Mouse (Mus musculus): Measurements from ENCODE around the gene Fhit. TPM values are rescaled to one million over a fixed set of nuclear protein-coding genes. Genes with fewer than 3 reads are reported as not detected.

The Fhit gene
- polyA plus RNA-seq, 1 experiment from 2014 or later: 2.3 TPM

DNA sequence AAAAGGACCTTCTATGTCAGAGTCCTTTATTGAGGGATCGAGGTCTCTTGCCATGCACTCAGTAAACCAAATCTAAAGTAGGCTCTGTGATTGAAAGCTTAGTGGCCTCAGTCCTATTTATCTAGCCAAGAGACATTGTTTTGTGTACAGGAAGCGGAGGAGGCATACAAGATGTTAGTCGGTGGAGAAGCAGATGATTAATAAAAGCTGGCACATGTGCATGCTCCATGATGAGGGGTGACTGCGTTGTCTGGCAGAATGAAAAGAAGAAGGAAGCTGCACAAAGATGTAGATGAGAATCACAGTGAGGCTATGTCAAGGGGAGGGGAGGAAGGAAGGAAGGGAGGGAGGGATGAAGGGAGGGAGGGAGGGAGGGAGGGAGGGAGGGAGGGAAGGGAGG is 481.8 kb downstream of the Fhit start:
- no peaks in the 10 kb centered on the region for H3K4me1 ChIP-seq (replicated peaks)
- no peak overlapping the region for H3K27ac ChIP-seq (replicated peaks)
- H3K4me2 ChIP-seq: no peak overlapping the region
- no peaks in the 10 kb centered on the region for H3K36me3 ChIP-seq (replicated peaks)
- H3K9ac ChIP-seq: no peak overlapping the region
- 32% methylated on average over 4 of the region's 4 CpGs for WGBS (ENCODE audit: insufficient replicate concordance)
- no peak for ATAC-seq (ENCODE audit: insufficient read depth)
- no peak overlapping the region for H3K4me3 ChIP-seq (replicated peaks)
- H3K27me3 ChIP-seq: no peaks in the 10 kb centered on the region
- no peaks in the 10 kb centered on the region for H3K9me3 ChIP-seq (replicated peaks)

DNA sequence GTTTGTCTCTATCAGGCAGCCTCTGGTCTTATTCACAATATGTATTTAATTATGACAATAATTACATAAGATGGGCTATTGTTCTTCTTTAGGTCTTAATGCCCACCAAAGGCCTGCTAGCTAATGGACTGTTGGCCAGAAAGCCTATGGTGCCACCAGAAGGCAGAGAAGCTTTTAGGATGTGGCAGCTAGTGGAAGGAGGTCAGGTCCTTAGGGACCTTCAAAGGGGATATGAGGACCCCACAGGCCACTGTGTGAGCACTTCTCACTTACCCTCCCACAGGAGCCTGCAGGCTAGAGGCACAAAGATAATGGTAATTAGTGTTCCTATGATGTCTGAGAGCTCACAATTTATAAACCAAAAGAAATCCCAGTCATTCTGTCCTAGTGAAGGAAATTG is 482.2 kb downstream of the Fhit start:
- H3K9me3 ChIP-seq (replicated peaks): no peaks in the 10 kb centered on the region
- no peak for ATAC-seq (ENCODE audit: insufficient read depth)
- H3K27me3 ChIP-seq: no peaks in the 10 kb centered on the region
- no peak overlapping the region for H3K27ac ChIP-seq (replicated peaks)
- H3K9ac ChIP-seq: no peak overlapping the region
- no peaks in the 10 kb centered on the region for H3K36me3 ChIP-seq (replicated peaks)
- H3K4me3 ChIP-seq (replicated peaks): no peak overlapping the region
- no peaks in the 10 kb centered on the region for H3K4me1 ChIP-seq (replicated peaks)
- no peak overlapping the region for H3K4me2 ChIP-seq

DNA sequence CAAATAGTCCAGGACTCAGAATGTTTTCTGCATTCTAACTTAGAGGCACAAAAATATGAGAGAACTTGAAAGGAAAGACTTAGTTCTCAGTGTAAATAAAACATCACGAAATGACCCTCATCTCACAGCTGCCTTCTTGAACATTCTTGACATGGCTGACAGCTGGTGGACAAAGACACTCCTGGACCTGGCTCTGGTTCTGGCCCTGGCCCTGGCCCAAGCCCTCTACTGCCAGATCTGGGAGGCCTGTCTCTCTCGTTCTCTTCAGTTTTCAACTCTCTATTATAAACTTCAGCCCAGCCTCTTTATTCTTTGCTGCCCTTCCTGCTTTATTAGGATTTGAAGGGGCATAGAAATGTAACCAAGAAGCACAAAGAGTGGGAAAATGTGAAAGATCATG is 484.2 kb downstream of the Fhit start:
- H3K4me3 ChIP-seq (replicated peaks): no peak overlapping the region

DNA sequence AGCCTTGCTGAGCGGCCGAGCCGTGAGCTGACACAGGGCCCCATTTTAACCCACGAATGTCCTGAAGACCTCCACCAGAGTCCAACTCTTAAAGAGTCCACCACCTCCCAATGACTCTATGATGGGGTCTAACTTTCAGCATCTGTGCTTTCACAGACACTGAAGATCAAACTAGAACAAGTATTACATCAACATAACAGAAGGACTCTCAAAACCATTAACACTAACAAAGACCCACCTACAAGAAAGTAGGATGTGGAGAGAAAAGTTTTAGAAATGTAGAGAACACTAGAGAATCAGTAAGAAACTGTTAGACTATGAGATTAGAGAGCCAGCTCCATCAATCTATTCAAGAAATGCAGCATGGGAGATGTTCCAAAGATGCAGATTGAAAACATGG is 501.6 kb downstream of the Fhit start:
- 61% methylated on average over 4 of the region's 4 CpGs for WGBS (ENCODE audit: insufficient replicate concordance)
- Histone ChIP-seq H3K4me1 (replicated peaks) (no peaks in the 10 kb centered on the region), H3K27ac (replicated peaks) (no peak overlapping the region), H3K9me3 (replicated peaks) (no peaks in the 10 kb centered on the region), H3K36me3 (replicated peaks) (no peaks in the 10 kb centered on the region), H3K27me3 (no peaks in the 10 kb centered on the region), H3K9ac (no peak overlapping the region), H3K4me3 (replicated peaks) (no peak overlapping the region), H3K4me2 (no peak overlapping the region)
- ATAC-seq (ENCODE audit: insufficient read depth): no peak

More for the DNA sequence above, 484.2 kb downstream of the Fhit start:
- no peaks in the 10 kb centered on the region for H3K9me3 ChIP-seq (replicated peaks)
- H3K27ac ChIP-seq (replicated peaks): no peak overlapping the region
- no peak overlapping the region for H3K9ac ChIP-seq
- H3K27me3 ChIP-seq: no peaks in the 10 kb centered on the region
- 44% methylated on average over 2 of the region's 2 CpGs for WGBS (ENCODE audit: insufficient replicate concordance)
- H3K4me2 ChIP-seq: no peak overlapping the region
- ATAC-seq (ENCODE audit: insufficient read depth): no peak
- no peaks in the 10 kb centered on the region for H3K36me3 ChIP-seq (replicated peaks)
- no peaks in the 10 kb centered on the region for H3K4me1 ChIP-seq (replicated peaks)

DNA sequence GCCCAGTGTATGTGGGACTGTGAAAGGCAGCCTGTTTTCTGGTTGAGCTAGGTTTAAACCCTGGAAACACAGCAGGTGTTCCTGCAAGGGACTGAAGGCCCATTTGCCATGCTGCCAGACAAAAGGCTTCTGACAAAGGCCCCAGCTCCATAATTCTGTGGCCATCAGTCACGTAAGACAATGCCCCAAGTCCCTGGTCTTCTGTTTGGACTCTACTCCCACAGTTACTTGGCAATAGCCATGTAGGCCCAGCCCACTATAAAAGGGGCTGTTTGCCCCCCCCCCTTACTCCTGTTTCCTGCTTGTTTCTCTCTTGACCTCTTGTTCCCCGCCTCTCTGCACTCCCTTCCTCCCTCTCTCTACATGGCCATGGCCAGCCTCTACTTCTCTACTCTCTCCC is 502.5 kb downstream of the Fhit start:
- Histone ChIP-seq H3K36me3 (replicated peaks) (no peaks in the 10 kb centered on the region), H3K9ac (no peak overlapping the region), H3K4me1 (replicated peaks) (no peaks in the 10 kb centered on the region), H3K27me3 (no peaks in the 10 kb centered on the region), H3K27ac (replicated peaks) (no peak overlapping the region), H3K9me3 (replicated peaks) (no peaks in the 10 kb centered on the region), H3K4me3 (replicated peaks) (no peak overlapping the region), H3K4me2 (no peak overlapping the region)
- no peak for ATAC-seq (ENCODE audit: insufficient read depth)
- WGBS (ENCODE audit: insufficient replicate concordance): 67% methylated on average over 2 of the region's 2 CpGs

DNA sequence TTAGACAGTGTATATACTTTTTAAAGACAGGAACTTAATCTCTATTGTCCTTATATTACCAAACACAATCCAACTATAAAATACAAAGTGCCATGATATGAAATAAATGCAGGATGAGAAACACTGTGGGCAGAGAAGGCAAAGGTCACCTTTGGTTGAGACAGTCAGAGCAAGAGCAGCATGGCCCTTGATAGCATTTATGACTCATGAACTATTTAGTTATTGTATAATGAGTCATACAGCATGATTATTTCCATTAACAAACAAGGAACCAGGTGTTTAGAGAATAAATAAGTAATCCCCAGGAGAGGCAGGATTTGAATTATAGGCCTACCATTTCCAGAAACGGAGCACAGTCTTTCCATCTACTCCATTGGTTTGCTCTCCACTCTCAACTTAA is 503.6 kb downstream of the Fhit start:
- WGBS (ENCODE audit: insufficient replicate concordance): 73% methylated on average over 1 of the region's 1 CpGs
- ATAC-seq (ENCODE audit: insufficient read depth): no peak

DNA sequence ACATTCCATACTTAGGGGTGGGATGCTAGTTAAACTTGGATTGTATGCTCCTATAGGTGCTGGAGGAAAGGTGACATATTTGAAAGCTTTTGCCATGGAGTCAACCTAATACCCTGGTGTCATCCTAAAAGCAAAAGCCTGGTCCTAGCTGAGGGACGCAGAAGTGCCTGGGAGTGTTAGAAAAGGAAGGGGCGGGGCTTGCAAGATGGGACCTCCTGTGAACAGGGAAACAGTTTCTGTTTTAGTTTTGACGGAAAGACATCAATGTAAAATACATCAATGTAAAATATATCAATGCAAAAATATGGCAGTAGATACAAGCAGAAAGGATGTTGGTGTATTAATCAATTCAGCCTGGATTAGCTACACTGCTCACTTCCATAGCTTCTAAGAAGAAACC is 504.5 kb downstream of the Fhit start:
- ATAC-seq (ENCODE audit: insufficient read depth): no peak
- 58% methylated on average over 3 of the region's 3 CpGs for WGBS (ENCODE audit: insufficient replicate concordance)
- no peaks in the 10 kb centered on the region for H3K9me3 ChIP-seq (replicated peaks)
- no peak overlapping the region for H3K9ac ChIP-seq
- H3K36me3 ChIP-seq (replicated peaks): no peaks in the 10 kb centered on the region
- no peak overlapping the region for H3K4me3 ChIP-seq (replicated peaks)
- no peak overlapping the region for H3K4me2 ChIP-seq
- no peaks in the 10 kb centered on the region for H3K4me1 ChIP-seq (replicated peaks)
- H3K27me3 ChIP-seq: no peaks in the 10 kb centered on the region
- no peak overlapping the region for H3K27ac ChIP-seq (replicated peaks)

More for the DNA sequence above, 503.6 kb downstream of the Fhit start:
- Histone ChIP-seq H3K4me1 (replicated peaks) (no peaks in the 10 kb centered on the region), H3K36me3 (replicated peaks) (no peaks in the 10 kb centered on the region), H3K9me3 (replicated peaks) (no peaks in the 10 kb centered on the region), H3K4me2 (no peak overlapping the region), H3K9ac (no peak overlapping the region), H3K27me3 (no peaks in the 10 kb centered on the region), H3K4me3 (replicated peaks) (no peak overlapping the region), H3K27ac (replicated peaks) (no peak overlapping the region)

DNA sequence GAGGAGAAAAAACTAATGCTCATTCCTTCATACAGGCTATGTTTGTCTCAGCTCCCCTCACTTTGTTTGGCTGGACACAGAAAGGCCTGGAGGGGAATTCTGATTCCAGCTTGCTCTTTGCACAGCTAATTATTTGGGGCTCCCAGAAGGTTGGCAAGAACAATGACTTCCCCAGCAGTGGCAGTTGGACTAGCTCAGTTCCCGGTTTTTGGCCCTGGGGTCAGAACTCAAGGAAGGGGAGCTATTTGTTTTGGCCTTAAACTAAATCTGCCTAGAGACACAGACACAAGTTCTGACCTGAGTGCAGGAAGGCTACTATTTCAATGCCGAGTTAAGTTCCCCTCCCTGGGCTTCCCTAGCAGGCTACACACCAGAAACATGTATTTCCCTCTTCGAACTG is 506.0 kb downstream of the Fhit start:
- H3K27me3 ChIP-seq: no peaks in the 10 kb centered on the region
- WGBS (ENCODE audit: insufficient replicate concordance): 35% methylated on average over 3 of the region's 3 CpGs
- ATAC-seq (ENCODE audit: insufficient read depth): no peak

DNA sequence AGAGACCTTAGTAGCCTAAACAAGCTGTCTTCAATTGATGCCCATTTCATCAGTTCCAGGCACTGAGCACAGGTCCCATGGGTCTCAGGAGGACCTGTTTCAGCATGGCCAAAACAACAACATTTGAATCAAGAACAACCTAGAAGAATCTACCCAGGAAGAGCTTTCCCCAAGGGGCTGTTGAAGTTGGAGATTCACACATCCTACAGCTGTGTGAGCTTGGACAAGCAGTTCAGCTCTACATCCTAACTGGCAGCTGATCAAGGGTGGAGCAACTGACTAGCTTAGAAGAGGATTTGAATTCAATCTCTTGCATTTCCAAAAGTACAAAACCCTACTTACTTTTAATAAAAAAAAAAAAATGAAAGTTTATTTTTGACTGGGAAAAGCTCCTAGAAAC is 514.0 kb downstream of the Fhit start:
- H3K36me3 ChIP-seq (replicated peaks): no peaks in the 10 kb centered on the region
- H3K9me3 ChIP-seq (replicated peaks): no peaks in the 10 kb centered on the region
- H3K27ac ChIP-seq (replicated peaks): no peak overlapping the region
- no peak overlapping the region for H3K9ac ChIP-seq
- ATAC-seq (ENCODE audit: insufficient read depth): no peak
- no peaks in the 10 kb centered on the region for H3K4me1 ChIP-seq (replicated peaks)
- H3K4me3 ChIP-seq (replicated peaks): no peak overlapping the region
- H3K27me3 ChIP-seq: no peaks in the 10 kb centered on the region
- no peak overlapping the region for H3K4me2 ChIP-seq

More for the DNA sequence above, 506.0 kb downstream of the Fhit start:
- Histone ChIP-seq H3K9me3 (replicated peaks) (no peaks in the 10 kb centered on the region), H3K27ac (replicated peaks) (no peak overlapping the region), H3K4me3 (replicated peaks) (no peak overlapping the region), H3K36me3 (replicated peaks) (no peaks in the 10 kb centered on the region), H3K4me1 (replicated peaks) (no peaks in the 10 kb centered on the region), H3K4me2 (no peak overlapping the region), H3K9ac (no peak overlapping the region)

DNA sequence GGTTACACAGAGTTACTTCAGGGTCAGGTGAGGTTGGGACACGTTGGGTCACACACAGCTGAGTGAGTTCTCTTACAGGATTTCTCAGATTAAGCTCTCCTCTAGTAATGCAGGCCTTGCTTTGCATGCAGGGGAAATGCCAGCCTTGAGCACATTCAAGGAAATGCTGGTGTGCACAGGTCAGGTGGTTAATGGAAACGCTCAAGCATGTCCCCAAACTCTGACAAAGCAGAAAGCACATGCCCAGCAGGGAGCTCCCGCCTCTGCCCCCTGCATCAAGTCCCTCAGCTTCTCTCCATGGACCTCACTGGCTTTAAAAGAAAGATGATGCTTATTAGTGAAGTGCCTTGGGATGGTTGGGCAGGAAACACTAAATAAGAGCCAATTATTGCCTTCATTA is 530.1 kb downstream of the Fhit start:
- Histone ChIP-seq H3K9ac (no peak overlapping the region), H3K4me1 (replicated peaks) (no peaks in the 10 kb centered on the region), H3K4me2 (no peak overlapping the region), H3K27me3 (no peaks in the 10 kb centered on the region), H3K9me3 (replicated peaks) (no peaks in the 10 kb centered on the region), H3K4me3 (replicated peaks) (no peak overlapping the region), H3K36me3 (replicated peaks) (no peaks in the 10 kb centered on the region), H3K27ac (replicated peaks) (no peak overlapping the region)
- WGBS (ENCODE audit: insufficient replicate concordance): 50% methylated on average over 3 of the region's 3 CpGs
- ATAC-seq (ENCODE audit: insufficient read depth): no peak

DNA sequence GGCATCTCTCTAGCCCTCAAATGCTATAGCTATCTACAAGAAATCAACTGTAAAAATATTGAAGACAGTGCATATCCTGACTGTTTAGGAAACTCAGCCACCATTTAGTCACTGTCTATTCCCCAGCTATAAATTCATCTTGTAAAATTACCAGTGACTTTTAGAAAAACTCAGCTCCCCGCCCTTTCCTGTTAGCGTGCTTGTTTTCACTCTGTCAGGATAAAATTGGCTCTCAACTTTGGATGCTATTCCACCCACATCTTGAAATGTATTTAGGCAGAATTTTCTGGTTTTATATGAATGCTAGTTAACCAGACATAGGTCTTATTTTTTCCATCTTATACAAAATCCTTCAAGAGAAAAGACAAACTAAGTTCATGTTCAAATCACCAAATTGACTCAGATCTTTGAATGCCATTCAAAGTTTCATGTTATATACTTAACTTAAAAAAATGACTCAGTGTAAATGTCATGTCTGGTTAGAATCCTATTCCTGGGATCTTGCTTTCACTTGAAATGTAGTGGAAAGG is 530.9 kb downstream of the Fhit start:
- 62% methylated on average over 2 of the region's 2 CpGs for WGBS (ENCODE audit: insufficient replicate concordance)
- Histone ChIP-seq H3K27me3 (no peaks in the 10 kb centered on the region), H3K36me3 (replicated peaks) (no peaks in the 10 kb centered on the region), H3K4me2 (no peak overlapping the region), H3K9me3 (replicated peaks) (no peaks in the 10 kb centered on the region), H3K4me1 (replicated peaks) (no peaks in the 10 kb centered on the region), H3K27ac (replicated peaks) (no peak overlapping the region), H3K4me3 (replicated peaks) (no peak overlapping the region), H3K9ac (no peak overlapping the region)
- ATAC-seq (ENCODE audit: insufficient read depth): no peak

DNA sequence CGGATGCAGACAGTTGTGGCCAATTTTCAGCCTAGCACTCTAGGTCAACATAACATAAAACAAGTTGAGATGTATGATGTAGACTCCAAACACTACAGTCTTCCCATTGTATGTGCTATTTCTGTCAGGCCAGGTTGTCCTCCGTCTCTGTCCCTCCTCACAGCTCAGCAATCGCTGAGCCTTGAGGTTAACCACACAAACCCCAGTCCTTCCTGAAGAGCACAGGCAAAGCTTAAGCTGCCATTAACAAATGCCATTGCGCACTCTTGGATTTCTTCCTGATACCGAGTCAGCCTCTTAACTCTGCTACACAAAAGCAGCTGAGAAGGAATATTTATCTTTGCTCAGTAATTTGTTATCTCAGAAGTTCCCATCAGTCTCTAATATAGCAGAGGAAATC is 568.4 kb downstream of the Fhit start:
- H3K9ac ChIP-seq: no peak overlapping the region
- H3K36me3 ChIP-seq (replicated peaks): no peaks in the 10 kb centered on the region
- H3K9me3 ChIP-seq (replicated peaks): no peaks in the 10 kb centered on the region
- no peak for ATAC-seq (ENCODE audit: insufficient read depth)
- no peak overlapping the region for H3K4me2 ChIP-seq
- H3K4me1 ChIP-seq (replicated peaks): no peaks in the 10 kb centered on the region
- H3K4me3 ChIP-seq (replicated peaks): no peak overlapping the region
- no peak overlapping the region for H3K27ac ChIP-seq (replicated peaks)
- no peaks in the 10 kb centered on the region for H3K27me3 ChIP-seq
- WGBS (ENCODE audit: insufficient replicate concordance): 14% methylated on average over 5 of the region's 5 CpGs
